Mouse (Mus musculus): ENCODE data around the gene Zmynd10. TPM values are rescaled to one million over a fixed set of nuclear protein-coding genes. Genes with fewer than 3 reads are reported as not detected.
"Not testable (repeated sequence)": the region's sequence is repeated elsewhere in the genome, so short reads cannot be mapped to it uniquely, and the experiment has no call there.

The Zmynd10 gene
- total RNA-seq, 2 experiments from 2014 or later, result 3.8 to 4.7 TPM

DNA sequence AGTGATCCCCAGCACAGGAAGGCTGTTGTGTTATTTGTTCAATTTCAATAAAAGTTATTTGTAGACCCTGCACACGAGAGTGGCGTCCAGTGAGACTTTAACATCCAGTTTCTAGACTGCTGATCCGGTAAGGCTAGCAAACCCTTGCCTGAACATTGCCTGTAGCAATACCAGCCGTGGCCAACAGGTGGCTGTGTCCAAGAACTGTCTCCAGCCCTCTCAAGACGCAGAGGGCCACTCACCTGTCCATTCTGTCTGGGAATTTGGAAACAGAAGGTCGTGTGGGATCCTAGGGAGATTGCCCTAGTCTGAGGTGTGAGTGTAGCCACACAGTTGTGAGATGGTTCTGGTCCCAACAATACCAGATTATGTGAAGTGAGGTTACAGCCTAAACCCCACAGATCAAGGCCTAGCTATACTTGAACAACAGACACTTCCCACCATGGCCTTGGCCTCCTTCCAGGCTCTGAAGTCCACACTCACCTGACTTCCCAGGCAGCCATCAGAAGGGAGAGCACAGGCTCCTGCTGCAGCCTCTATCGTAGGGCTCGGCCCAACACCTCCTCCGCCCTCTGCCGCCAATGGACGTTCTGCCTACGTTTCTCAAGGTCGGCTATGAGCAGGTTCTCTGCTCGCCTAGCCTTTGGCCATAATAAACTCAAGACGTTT is 19.1 kb downstream of the Zmynd10 start:
- TF ChIP-seq CTCF (IDR thresholded peaks at IDR 0.05), result peak; percentile 88
- DNase-seq (ENCODE audit: extremely low spot score in 1 of 2, low spot score in 2 of 2), result peak; percentile 64 to 78
- H3K4me3 ChIP-seq, result peak overlapping the region; percentile 23; the same call in 1 of the 2 replicates
- intact Hi-C loops (cut with DNase I), result no loop called here
- peak overlapping the region; percentile 66 for H3K27ac ChIP-seq

GRCm38 (mm10) chr9:107566855-107567254 is 19.8 kb downstream of the Zmynd10 start:
- intact Hi-C loops (cut with DNase I), result no loop called here
- Histone ChIP-seq H3K4me3 (no peak overlapping the region), H3K27ac (peak overlapping the region; percentile 66)
- no peak for DNase-seq (ENCODE audit: extremely low spot score in 1 of 2, low spot score in 2 of 2)
- peak; percentile 14 for TF ChIP-seq CTCF (IDR thresholded peaks at IDR 0.05)

DNA sequence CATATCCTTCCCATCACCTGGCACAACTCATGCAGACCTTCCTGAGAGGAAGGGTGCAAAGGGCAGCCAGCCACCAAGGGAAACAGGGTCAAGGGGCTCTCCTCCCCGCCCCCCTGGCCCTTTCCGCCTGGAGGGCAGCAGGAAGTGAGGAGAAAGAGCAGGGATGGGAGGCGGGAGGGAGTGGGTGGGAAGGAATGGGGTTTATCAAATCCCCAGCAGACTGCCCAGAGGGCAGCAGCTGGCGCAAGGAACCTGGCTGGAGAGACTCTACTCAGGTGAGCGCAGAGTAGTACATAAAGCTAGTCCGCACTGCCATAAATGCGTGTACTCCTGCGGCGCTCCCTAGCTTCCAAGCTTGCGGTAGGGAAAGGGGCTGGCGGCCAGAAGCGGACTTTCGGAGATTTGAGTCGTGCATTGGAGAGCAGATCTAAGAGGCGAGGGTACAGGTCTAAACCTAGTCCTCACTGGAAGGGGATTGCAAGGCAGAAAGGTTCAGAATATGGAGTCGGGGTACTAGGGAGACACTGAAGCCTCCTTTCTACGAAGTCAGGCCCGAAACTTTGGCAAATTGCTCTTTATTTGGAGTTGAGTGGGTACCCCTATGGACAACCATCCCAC is 20.7 kb downstream of the Zmynd10 start, which contains the start of gene Hyal2:
Gene Hyal2, plus strand, starts transcription at position 244 of the 618 bp plus-strand sequence.
- no peak for TF ChIP-seq CTCF (IDR thresholded peaks at IDR 0.05)
- peak within 1 kb of the TSS; percentile 95 for H3K27ac ChIP-seq
- DNase-seq (ENCODE audit: extremely low spot score in 1 of 2, low spot score in 2 of 2), result no peak
- peak within 1 kb of the TSS; percentile 82 for H3K4me3 ChIP-seq
- intact Hi-C loops (cut with DNase I), result no loop called here

- TF ChIP-seq CTCF (IDR thresholded peaks at IDR 0.05), result no peak
- peak; percentile 71 to 79 for DNase-seq (ENCODE audit: extremely low spot score in 1 of 2, low spot score in 2 of 2)
- intact Hi-C loops (cut with DNase I), result no loop called here
These were observed 21.5 kb downstream of the Zmynd10 start for GRCm38 (mm10) chr9:107568331-107569261.

GRCm38 (mm10) chr9:107569270-107569669 is 22.2 kb downstream of the Zmynd10 start:
- intact Hi-C loops (cut with DNase I), result no loop called here
- Histone ChIP-seq H3K4me3 (peak overlapping the region; percentile 82), H3K27ac (peak overlapping the region; percentile 95)
- TF ChIP-seq CTCF (IDR thresholded peaks at IDR 0.05), result no peak
- no peak for DNase-seq (ENCODE audit: extremely low spot score in 1 of 2, low spot score in 2 of 2)

More at GRCm38 (mm10) chr9:107568331-107569261, 21.5 kb downstream of the Zmynd10 start:
- H3K27ac ChIP-seq, result peak overlapping the region; percentile 95
- peak overlapping the region; percentile 82 for H3K4me3 ChIP-seq

DNA sequence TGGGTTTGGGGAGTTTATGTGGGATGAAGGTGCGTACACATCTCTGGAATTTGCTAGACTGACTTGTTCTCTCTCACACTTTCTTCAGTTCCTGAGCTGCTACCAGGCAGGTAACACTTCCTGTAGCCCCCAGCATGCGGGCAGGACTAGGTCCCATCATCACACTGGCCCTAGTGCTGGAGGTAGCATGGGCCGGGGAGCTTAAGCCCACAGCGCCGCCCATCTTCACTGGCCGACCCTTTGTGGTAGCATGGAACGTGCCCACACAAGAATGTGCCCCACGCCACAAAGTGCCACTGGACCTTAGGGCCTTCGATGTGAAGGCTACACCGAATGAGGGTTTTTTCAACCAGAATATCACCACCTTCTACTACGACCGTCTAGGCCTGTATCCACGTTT is 22.9 kb downstream of the Zmynd10 start:
- Histone ChIP-seq H3K27ac (no peak overlapping the region), H3K4me3 (peak overlapping the region; percentile 82)
- intact Hi-C loops (cut with DNase I), result loop anchor here (10.0 kb wide), 1 partner anchor 925 kb away; the partner anchor contains the start of gene Usp19
- no peak for DNase-seq (ENCODE audit: extremely low spot score in 1 of 2, low spot score in 2 of 2)
- TF ChIP-seq CTCF (IDR thresholded peaks at IDR 0.05), result no peak

DNA sequence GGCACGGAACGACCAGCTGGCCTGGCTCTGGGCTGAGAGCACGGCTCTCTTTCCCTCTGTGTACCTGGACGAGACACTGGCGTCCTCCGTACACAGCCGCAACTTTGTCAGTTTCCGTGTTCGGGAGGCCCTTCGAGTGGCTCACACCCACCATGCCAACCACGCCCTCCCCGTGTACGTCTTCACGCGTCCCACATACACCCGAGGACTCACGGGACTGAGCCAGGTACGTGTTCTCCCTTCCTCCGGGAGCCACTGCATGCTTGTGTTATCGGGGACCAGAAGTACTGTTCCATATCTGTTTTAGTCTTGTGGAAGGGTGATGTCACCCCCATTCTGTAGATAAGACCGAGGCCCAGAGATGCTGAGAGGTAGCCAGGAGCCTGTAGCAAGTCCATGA is 23.7 kb downstream of the Zmynd10 start:
- DNase-seq (ENCODE audit: extremely low spot score in 1 of 2, low spot score in 2 of 2), result no peak
- no peak overlapping the region for H3K4me3 ChIP-seq
- TF ChIP-seq CTCF (IDR thresholded peaks at IDR 0.05), result no peak
- no peak overlapping the region for H3K27ac ChIP-seq
- intact Hi-C loops (cut with DNase I), result loop anchor here (10.0 kb wide), 1 partner anchor 924 kb away; the partner anchor contains the start of gene Usp19

DNA sequence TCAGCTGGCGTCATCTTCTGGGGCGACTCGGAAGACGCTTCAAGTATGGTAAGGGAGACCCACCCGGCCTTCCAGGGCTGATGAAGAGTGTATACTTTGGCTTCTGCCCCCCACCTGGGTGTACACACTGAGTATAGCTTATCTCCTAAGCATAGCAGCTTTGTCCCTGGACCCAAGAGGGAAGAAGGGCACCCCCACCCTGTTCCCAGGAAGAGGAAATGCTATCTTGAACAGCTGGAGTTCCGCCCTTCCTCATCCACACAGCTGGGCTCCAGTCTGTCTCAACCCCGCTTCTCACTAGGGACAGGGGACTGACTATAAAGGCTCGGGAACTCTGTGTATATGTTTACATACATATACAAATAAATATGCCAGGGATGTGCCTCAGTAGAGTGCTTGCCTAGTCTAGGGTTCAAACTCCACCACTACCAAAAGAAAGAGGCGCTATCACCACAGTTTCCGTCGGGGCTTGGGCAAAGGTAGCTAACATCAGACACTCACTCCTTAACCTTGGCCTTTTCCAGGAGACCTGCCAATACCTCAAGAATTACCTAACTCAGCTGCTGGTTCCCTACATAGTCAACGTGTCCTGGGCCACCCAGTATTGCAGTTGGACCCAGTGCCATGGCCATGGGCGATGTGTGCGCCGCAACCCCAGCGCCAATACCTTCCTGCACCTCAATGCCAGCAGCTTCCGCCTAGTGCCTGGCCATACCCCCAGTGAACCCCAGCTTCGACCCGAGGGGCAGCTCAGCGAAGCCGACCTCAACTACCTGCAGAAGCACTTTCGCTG is 24.6 kb downstream of the Zmynd10 start:
- H3K4me3 ChIP-seq, result no peak overlapping the region
- no peak for DNase-seq (ENCODE audit: extremely low spot score in 1 of 2, low spot score in 2 of 2)
- no peak overlapping the region for H3K27ac ChIP-seq
- TF ChIP-seq CTCF (IDR thresholded peaks at IDR 0.05), result no peak
- intact Hi-C loops (cut with DNase I), result loop anchor here (10.0 kb wide), 1 partner anchor 923 kb away; the partner anchor contains the start of gene Usp19

GRCm38 (mm10) chr9:107572327-107572662 is 25.2 kb downstream of the Zmynd10 start:
- no peak for DNase-seq (ENCODE audit: extremely low spot score in 1 of 2, low spot score in 2 of 2)
- intact Hi-C loops (cut with DNase I), result loop anchor here (10.0 kb wide), 1 partner anchor 923 kb away; the partner anchor contains the start of gene Usp19
- H3K4me3 ChIP-seq, result no peak overlapping the region
- H3K27ac ChIP-seq, result no peak overlapping the region
- no peak for TF ChIP-seq CTCF (IDR thresholded peaks at IDR 0.05)

- not testable (repeated sequence) for H3K4me3 ChIP-seq; H3K27ac ChIP-seq; DNase-seq (ENCODE audit: extremely low spot score in 1 of 2, low spot score in 2 of 2)
- TF ChIP-seq CTCF (IDR thresholded peaks at IDR 0.05), result peak; percentile 26
- intact Hi-C loops (cut with DNase I), result loop anchor here (10.0 kb wide), 1 partner anchor 921 kb away; the partner anchor contains the start of gene Usp19
These were observed 26.7 kb downstream of the Zmynd10 start for GRCm38 (mm10) chr9:107573774-107574173.

Measured in left cerebral cortex, adult 2 months (tissue).